Mouse (Mus musculus): ENCODE measurements around the gene Ints6l. TPM values are rescaled to one million over a fixed set of nuclear protein-coding genes. Genes with fewer than 3 reads are reported as not detected.

Gene Ints6l
- polyA plus RNA-seq, 1 experiment from 2014 or later: 14.1 TPM

- Histone ChIP-seq H3K36me3 (no peaks in the 10 kb centered on the region), H3K4me1 (no peaks in the 10 kb centered on the region), H3K27me3 (no peaks in the 10 kb centered on the region), H3K9ac (replicated peaks) (no peak overlapping the region), H3K27ac (replicated peaks) (no peak overlapping the region), H3K4me2 (replicated peaks) (no peak overlapping the region), H3K9me3 (no peaks in the 10 kb centered on the region), H3K4me3 (no peak overlapping the region)
- no peak for ATAC-seq (replicated peaks)
- 80% methylated on average over 3 of the region's 3 CpGs for WGBS
Observed at GRCm38 (mm10) chrX:56553584-56553983, 98.9 kb downstream of the Ints6l start.

Other genes starting within 250 kb of the Ints6l start
- gene Gm773, start 242.0 kb upstream of the Ints6l start, polyA plus RNA-seq (2015; fragmentation: Nextera tagmentation; extraction: Ambion mirVana): not detected in 2 replicates
- 5.1 and 5.4 TPM in 2 replicates for gene Zfp449, start 108.5 kb upstream of the Ints6l start, polyA plus RNA-seq (2015; fragmentation: Nextera tagmentation; extraction: Ambion mirVana)
- gene Smim10l2a, start 80.3 kb upstream of the Ints6l start, polyA plus RNA-seq (2015; fragmentation: Nextera tagmentation; extraction: Ambion mirVana): 15.6 and 18.8 TPM in 2 replicates
- 1.2 TPM in 1 of 2 replicates, not detected in the other for gene Gm2174, start 6.9 kb upstream of the Ints6l start, polyA plus RNA-seq (2015; fragmentation: Nextera tagmentation; extraction: Ambion mirVana)
- gene Gm10477, start 69.9 kb downstream of the Ints6l start, polyA plus RNA-seq (2015; fragmentation: Nextera tagmentation; extraction: Ambion mirVana): not detected in 2 replicates
- not detected in 2 replicates for gene Gm648, start 94.7 kb downstream of the Ints6l start, polyA plus RNA-seq (2015; fragmentation: Nextera tagmentation; extraction: Ambion mirVana)
- gene Mmgt1, start 143.2 kb downstream of the Ints6l start, polyA plus RNA-seq (2015; fragmentation: Nextera tagmentation; extraction: Ambion mirVana): 49.9 and 52.2 TPM in 2 replicates
- 43.3 and 46.0 TPM in 2 replicates for gene Slc9a6, start 154.9 kb downstream of the Ints6l start, polyA plus RNA-seq (2015; fragmentation: Nextera tagmentation; extraction: Ambion mirVana)

All from forebrain, embryonic 15.5 days (tissue).